Mouse (Mus musculus) hindbrain, embryonic 16.5 days (tissue): ENCODE data around the gene Ybey. TPM values are rescaled to one million over a fixed set of nuclear protein-coding genes. Genes with fewer than 3 reads are reported as not detected.

ENCODE experiments used
- polyA plus RNA-seq: library from polyadenylated mRNA; unstranded; fragments of >200 nt; fragmentation: Nextera tagmentation; extraction: Ambion mirVana; gene quantifications from 2 replicates; pipeline ENCODE4 v1.2.1, GENCODE M21; 2015

The Ybey gene
- polyA plus RNA-seq, 1 experiment from 2014 or later: 5.1 TPM

Other genes starting within 250 kb of the Ybey start
- 364 and 368 TPM in 2 replicates for gene Prmt2, start 231.2 kb downstream of the Ybey start, polyA plus RNA-seq
- gene S100b, start 215.3 kb downstream of the Ybey start, polyA plus RNA-seq: 6.2 and 7.9 TPM in 2 replicates
- gene Dip2a, start 123.8 kb downstream of the Ybey start, polyA plus RNA-seq: 18.0 and 20.1 TPM in 2 replicates
- not detected in 2 replicates for gene AC141477.1, start 28.7 kb downstream of the Ybey start, polyA plus RNA-seq
- 5.5 and 7.1 TPM in 2 replicates for gene Pcnt, start 26.3 kb downstream of the Ybey start, polyA plus RNA-seq
- gene 2610028H24Rik, start 20.0 kb downstream of the Ybey start, polyA plus RNA-seq: 0.16 TPM in 1 of 2 replicates, not detected in the other
- gene Mcm3ap, start 187 bp downstream of the Ybey start, polyA plus RNA-seq: 43.8 and 57.2 TPM in 2 replicates
- 41.6 and 50.7 TPM in 2 replicates for gene Lss, start 62.5 kb upstream of the Ybey start, polyA plus RNA-seq
- gene Spatc1l, start 93.2 kb upstream of the Ybey start, polyA plus RNA-seq: 0.14 TPM in 1 of 2 replicates, not detected in the other
- gene Ftcd, start 106.5 kb upstream of the Ybey start, polyA plus RNA-seq: 0.08 and 0.10 TPM in 2 replicates
- gene Col6a2, start 154.5 kb upstream of the Ybey start, polyA plus RNA-seq: 20.0 and 35.2 TPM in 2 replicates